Mouse (Mus musculus) retina, adult 2 months (tissue): ENCODE results near the gene Ctnnd2.

Experiments
- DNase-seq: peaks from one replicate; pipeline ENCODE4 v3.0.0-alpha.2; 2012; ENCODE audit warnings: low read depth, low spot score

Gene Ctnnd2

DNA sequence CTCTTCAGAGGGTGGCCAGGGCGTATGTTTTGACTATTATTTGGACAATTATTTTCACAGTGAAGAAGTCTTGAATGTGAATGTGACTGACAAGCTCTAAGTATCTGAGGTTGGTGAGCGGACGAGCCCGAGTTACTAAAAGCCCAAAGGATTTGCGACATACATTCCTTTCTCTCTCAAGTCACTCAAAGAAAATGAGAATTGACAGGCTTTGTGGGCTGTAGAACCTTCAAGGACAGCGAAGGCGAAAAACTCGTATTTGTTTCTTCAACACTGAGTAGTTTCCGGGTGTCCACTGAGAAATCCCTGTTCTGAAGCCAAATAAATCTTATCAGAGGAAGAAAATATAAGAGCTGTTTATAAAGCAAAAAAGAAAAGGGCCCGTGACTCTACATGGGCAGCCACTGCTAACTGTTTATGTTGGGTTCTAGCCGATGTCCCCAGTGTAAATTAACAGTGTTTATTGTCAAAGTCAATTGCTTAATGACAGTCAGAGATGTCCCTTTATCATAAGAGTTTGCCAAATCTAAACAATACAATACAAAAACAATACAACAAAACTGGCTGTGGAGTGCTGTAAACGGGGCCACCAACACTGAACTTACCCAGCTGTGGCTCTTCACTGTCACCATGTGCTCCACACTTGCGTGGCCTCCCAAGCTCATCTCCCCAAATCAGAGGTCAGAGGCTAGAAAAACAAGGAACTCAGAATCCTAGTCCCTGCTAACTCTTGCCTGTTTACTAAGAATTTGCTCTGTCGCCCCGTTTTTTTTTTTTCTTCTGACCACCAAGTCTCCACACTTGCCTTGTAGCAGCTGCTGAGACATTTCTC is 818.2 kb downstream of the Ctnnd2 start:
- DNase-seq: no peak

DNA sequence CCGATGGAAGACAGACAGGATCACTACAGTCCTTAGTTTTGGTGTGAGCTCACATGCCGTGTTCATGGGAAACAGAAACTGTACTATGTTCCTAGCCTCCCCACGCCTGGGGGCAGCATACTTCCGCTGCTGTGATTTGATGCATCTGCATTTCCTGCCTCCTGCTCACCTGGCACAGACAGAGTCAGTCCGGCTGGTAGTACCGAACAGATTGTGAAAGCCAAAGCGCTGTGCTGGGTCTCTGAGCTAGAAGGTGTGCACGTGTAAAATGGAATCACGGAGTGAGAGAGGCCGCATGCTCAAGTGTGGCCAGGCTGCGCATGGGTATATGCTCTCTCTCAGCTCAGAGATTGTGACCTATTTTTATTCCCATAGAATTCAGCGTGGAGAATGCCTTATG is 820.0 kb downstream of the Ctnnd2 start:
- DNase-seq: no peak

DNA sequence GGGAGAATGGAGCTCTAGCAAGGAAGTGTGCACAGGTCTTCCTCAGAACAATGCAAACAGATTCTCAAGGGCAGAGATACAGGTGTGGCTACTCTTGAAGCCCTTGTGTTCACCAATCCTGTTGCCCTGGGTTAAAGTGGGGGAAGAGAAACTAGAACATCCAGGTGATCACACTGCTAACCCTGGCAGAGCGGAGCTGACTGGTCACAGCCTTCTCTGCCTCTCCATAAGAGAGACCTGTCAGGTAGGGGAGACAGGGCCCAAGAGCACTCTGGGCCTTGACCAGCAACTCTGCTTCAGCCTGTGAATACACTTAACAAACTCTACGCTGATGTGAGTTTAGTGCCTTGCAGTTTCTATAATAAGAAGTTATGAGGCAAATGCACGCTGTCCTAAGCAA is 820.5 kb downstream of the Ctnnd2 start:
- no peak for DNase-seq

DNA sequence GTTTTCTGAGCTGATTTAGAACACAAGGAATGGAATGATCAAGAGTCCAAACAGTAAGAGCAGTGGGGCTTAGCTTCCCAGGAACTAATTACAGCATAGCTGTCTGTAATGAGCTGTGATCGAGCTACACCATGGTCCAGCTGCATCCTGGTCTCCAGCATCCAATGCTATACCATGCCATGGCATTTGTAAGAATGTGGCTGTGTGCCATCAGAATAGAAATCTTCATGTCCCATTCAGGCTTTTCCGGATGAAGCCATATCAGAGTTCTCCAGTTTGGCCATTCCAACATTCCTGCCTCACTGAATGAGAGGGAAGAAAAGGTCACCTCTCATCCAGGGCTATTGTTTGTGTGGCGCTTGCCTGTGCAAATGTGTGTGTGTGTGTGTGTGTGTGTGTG is 823.0 kb downstream of the Ctnnd2 start:
- no peak for DNase-seq

DNA sequence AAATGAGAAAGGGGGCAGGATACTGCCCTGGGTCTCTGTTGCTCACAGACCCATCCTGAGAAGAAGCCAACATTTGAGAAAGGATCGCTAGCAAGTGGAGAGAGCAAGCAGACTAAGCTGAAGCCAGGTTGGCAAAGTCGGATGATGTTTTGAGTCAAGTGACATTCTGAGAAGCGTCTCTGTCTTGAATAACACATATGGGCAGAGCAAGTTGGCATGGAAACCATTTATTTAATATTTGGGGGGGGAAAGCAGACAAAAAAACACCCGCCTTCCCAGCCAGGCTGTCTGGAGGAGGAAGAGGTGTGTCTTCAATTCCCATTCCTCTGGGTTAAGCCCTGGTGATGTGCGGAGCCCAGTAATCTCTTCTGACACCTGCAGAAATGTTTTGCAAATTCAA is 832.1 kb downstream of the Ctnnd2 start:
- no peak for DNase-seq

DNA sequence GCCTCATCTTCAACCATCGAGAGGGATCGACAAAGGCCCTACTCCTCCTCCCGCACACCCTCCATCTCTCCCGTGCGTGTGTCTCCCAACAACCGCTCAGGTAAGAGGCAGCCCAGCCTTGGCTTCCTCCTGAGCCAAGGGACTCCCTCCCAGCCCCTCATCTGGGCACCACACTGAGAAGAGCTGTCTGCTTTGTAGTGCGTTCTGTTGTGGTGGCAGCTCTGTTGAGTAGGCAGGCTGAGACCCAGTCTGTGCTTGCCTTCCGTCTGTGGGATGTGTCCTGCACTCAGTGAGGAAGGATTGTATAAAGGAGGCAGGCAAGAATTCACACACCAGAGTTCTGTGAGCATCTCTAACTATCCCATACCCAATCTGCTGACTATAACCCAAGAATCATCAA is 832.6 kb downstream of the Ctnnd2 start:
- DNase-seq: no peak

DNA sequence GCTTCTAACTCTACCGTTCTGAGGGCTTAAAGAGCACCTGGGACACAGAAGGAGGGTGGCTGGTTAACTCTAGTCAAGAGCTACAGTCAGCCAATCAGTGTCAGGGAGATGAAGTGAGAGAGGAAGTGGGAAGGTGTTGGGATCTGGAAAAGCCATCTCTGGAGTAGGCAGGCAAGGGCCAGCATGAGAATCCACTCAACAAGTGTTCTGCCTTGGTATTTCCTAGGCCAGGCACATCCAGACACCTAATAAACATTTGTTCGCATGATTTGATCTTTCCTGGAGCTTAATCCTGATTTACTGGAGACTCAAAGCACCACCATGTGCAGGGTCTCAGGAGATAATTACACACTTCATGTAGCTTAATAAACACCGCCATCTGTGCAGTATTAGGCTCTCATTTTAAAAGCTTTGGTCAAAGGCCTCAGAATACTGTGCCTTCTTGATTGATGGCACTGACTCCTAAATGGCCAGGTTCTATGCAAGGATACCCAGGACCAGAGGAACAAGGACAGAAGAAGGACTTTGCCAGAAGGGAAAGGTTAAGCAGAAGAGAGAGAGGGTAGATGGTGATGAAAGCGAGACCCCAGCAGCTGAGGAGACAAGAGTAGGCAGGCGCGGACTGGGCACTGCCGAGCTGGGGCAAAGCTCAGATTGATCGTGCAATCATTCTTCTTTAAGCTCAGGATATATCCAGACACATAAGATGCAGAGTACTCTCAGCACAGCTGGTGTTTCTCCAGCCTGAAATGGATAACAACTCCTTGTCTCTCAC is 833.8 kb downstream of the Ctnnd2 start:
- DNase-seq: no peak

DNA sequence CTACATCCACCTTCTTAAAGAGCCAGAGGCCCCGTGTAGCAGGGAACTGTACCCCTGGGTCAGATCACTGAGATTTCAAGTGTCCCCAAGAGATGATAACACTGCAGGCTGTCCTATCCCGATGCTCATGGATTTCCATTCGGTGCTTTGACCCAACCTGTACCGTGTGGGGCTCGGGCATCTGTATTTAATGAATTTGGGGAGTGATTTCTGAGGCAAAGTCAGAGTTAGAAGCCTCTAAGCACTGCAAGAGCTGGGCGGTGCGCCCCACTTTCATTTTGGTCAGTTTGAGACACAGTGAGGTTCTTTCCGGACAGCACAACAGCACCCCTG is 834.4 kb downstream of the Ctnnd2 start:
- DNase-seq: no peak

DNA sequence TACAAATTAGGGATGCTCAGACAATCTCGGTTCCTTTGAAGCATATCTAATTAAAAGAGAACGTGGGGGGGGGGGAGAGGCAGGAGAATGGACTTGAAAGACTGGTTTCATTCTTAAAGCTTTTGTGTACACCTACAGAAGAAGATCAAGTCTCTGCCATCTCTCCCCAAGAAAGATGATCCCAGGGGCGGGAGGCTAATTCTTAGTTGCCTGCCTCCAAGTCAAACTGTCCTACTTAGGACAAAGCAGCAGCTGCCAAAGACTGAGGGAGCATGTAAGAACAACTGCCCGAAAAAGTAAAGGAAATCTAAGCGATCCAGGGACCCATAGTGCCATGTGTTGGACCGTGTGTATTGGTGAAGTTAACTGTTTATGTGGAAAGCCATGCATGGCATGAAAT is 836.2 kb downstream of the Ctnnd2 start:
- DNase-seq: no peak

DNA sequence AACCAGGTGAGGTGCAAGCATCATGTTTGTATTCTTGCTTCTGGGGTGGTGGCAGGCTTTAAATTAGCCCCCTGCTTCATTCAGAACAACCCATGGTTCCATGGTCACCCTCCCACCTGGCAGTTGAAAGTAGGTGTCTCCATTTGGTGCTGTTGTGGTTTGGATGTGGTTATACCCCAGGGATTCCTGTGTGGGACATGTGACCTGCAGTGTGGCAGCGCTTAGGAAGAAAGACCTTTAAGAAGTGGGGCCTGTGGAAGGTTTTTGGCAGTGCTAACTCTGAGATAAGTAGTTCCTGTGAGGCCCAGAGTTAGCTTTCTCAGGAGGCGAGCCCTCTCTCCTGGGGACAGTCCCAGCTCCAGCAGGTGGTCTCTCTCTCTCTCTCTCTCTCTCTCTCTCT is 848.4 kb downstream of the Ctnnd2 start:
- DNase-seq: no peak

DNA sequence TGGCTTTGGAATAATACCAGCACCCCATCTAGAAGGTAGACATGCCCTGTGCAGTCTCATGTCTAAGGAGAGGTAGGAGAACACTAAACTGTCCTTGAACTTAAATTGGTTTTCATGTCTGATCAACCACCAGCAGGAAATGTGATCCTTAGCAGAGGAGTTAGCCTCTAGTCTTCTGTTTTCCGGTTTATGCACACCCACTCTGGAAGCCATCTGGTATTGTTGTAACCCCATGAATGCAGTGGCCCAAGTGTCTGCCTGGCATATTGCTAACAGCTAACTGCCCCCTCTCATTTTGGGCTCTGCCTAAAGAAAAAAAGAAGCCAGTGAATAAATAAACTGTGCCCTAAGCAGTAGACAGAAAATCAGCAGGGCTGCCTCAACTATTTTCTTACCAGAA is 849.6 kb downstream of the Ctnnd2 start:
- DNase-seq: no peak

DNA sequence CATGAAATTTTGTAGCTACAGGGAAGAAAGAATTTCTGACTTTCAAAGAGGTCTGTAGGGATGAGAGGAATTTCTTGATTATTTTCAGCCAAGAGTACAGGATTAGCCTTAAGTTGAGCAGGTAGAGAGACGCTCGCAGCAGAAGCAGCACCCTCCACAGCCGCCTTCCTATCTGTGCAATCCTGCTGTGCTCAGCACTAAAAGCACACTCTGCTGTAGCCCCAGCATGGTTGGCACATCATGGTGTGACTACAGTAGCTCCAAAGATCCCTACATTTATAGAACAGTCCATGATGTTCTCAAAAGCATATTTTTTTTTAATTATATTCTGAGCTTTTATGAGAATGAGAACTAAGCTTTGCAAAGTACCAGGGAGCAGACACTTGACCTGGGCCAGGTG is 850.1 kb downstream of the Ctnnd2 start:
- DNase-seq: no peak

DNA sequence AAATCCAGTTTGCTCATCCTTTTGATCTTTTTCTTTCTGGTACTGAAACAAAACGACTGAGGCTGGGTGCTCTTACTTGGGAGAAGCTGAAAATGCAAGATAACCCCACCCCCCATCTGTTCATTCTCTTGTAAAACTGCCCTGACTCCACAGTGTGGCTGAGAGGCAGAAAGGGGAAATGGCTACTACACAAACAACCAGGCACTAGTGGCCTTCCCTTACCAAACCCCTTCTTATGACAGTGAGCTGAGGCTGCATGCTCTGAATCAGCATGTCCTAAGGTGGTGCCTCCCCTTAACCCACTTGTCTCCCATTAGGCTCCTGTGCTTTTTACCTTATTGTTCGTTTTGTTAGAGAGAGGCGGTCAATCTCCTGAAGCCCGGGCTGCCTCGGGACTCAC is 851.4 kb downstream of the Ctnnd2 start:
- no peak for DNase-seq

DNA sequence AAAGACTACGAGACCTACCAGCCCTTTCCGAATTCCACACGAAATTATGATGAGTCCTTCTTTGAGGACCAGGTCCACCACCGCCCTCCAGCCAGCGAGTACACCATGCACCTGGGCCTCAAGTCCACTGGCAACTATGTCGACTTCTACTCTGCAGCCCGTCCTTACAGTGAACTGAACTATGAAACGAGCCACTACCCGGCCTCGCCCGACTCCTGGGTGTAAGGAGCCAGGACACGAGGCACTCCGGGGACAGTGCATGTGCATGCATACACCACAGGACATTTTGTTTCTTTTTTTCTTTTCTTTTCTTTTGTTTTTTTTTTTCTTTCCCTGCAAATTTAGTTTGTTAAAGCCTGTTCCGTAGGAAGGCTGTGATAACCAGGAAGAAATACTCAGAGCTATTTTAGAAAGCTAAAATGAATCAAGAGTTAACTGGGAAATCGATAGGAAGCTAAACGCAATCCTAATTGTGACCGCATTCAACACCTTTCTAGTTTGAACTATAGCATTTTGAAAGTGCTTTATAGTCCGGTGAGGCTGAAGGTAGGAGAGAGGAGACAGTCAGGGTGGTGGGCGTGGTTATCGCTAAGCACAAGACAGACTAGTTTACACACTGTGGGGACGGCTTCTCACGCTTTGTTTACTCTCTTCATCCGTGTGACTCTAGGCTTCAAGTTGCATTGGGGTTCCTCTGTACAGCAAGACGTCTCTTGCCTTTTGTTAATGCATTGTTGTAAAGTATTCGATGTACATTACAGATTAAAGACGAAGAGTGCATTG is 855.2 kb downstream of the Ctnnd2 start:
- no peak for DNase-seq

DNA sequence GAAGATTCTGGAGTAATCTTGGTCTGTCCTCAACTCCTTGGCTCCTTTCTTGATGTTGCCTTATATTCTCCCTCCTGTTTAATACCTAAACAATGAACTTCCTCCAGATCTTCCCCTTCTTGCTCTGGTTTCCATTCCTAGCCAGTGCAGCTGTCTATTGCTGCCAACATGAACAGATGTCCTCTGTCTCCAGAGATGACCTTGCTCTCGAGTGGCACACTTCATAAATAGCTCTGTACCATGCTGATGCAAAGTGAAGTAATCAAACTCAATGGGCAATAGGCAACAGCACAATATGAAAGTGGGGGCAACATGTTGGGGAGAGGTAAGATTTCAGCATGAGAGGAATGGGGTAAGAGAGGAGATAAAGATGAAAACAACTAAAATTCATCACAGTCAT is 872.6 kb downstream of the Ctnnd2 start:
- DNase-seq: no peak

DNA sequence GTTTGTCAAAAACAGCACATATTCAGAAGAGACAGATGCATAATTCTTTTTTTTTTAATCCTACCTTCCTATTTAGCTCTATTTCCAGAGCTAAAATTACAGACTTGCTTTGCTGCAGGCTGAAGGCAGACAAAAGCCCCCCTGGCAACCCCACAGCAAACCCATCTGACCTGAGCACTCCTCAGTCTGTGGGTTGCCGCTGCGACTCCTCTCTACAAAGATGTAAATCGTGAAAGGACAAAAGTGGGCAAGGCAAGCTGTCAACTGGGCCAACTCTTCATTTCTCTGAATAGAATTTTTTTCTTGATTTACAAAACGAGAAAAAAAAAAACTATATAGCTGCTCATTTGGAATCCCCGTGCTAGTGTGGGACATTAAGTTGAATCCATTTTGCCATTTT is 879.1 kb downstream of the Ctnnd2 start:
- DNase-seq: no peak

DNA sequence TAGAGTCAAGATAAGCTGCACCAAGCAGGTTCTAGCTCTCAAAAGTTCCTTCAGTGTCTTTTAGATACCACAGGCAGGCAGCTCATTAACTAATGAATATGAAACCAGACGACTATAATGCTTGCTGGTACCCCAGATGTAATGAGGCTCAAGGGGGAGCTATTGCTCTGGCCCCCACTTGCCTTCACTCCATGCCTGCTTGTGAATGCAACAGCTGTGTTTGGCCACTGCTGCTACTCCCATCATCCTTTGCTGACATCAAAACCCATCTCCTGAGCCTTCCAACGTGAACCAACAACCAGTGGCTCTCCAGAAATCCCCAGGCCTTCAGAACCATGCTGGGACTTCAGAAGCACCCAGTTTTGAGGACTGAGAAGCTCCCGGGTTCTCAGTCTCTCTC is 883.8 kb downstream of the Ctnnd2 start:
- no peak for DNase-seq

DNA sequence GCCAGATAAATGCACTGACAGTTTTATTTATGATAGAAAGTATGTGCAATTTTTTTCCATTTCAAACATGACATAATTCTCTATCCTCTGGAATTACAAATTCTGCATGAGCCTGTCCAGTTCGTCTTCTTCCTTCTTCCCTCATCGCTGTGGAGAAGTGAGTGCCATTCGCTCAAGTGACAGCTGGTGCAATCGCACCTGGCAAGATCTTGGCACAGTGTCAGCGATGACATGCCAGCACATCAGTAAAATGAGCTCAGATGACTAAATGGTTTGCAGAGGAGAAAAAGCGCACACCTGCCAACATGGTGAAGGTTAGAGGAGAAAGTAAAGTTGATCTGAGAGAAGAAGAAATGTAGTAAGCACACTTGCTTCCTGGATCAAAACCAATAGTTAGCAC is 885.9 kb downstream of the Ctnnd2 start:
- no peak for DNase-seq

DNA sequence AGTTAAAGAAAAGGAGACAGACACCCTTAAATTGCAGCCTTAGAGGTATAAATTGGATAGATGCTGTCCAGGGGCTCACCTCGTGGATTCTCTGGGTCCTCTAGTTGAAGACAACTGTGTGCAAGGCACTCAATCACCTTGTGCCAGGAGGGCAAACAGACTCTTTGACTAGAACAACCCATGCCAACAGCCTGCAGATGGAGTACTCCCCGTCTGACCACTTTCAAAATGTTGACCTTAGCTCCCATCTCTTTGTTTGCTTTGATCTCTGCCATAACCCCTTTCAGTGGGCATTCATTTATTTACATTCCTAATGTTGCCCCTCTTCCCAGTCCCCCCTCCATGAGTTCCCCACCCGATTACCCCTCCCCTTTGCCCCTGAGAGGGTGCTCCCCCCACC is 891.3 kb downstream of the Ctnnd2 start:
- DNase-seq: no peak

DNA sequence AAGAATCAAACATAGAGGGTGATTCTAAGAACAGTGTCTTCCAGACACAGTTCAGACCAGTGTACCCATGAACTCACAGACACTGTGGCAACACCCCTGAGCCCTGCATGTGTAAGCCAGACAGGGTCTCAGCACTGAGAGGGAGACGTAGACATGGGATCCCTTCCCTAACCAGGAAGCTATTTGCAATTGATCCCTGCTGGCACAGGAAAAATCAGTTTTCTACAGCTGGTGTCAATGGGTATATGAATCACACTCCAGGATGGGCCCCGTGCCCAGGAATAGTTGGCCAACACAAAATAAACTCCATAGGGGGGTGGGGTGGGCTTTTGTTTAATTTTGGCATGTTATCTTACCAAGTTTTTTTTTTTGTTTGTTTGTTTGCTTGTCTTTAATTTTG is 895.7 kb downstream of the Ctnnd2 start:
- no peak for DNase-seq

DNA sequence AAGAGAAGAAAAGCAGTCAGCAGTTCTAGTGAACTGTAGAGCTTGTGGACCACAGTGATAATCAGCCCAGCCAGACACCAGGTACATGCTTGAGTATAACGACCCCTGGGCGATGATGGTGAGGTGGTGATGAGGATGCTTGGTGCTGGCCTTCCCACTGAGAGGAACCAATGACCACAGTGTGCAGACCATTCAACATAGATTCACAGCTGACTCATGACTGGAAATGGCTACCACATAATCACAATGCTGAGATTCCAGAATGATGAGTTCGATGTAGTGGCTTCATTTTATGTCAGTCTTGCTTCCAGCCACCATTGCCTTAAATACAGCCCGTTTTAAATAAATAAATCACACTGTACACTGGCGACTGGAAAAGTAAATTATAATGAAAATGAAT is 897.9 kb downstream of the Ctnnd2 start:
- DNase-seq: no peak
